Mouse (Mus musculus) mouse trophoblast stem cell (cell line): ENCODE measurements around the gene Trat1.

Source experiments
- in situ Hi-C, 2 experiments: fragments of 300-500 bp; cut with MseI, MboI; formaldehyde crosslinking; loops; 2 replicates in 1 of 2; 3 replicates in 1 of 2; pipeline ENCODE4 v1.15.1; 2025

Gene Trat1

DNA sequence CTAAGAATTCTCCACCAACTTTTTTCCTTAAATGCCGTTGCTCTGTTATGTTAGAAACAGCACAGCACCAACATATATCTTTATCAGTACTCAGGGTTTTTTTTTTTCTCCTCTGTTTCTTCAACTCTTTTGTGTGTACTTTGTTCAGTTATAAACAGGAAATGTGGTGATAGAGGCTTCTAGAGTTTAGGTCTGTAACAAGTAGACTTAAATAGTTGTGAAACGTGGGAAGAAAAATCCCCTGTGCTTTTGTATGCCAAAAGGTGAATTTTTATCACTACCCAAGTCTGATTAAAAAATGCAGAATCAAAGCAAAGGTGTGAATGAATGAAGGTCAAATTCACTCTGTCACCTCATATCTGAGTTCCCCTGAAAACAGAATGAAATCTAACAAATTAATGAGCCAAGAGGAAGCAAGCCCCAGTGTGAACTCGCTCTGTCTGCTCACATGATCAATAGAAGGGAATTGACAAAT is at the start of gene Trat1:
TSS of gene Trat1 (minus strand) at position 51 of the 475 bp plus-strand sequence.
- in situ Hi-C loops = no loop called here

DNA sequence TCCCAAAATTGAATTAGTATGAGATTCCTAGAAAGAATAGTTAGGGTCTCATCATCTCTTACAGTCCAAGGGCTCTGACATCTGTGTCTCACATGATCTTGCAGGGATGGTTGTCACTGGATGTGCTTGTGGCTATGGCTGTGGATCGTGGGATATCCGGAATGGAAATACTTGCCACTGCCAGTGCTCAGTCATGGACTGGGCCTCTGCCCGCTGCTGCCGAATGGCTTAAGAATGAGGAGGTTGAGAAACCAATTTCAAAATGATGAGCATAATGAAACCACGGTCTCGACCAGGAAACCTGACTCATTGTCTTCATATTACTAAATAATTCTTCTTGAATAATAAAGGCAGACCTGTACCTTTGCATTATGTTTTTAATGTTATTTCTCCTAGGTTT is 46.7 kb upstream of the Trat1 start:
- in situ Hi-C loops = no loop called here

DNA sequence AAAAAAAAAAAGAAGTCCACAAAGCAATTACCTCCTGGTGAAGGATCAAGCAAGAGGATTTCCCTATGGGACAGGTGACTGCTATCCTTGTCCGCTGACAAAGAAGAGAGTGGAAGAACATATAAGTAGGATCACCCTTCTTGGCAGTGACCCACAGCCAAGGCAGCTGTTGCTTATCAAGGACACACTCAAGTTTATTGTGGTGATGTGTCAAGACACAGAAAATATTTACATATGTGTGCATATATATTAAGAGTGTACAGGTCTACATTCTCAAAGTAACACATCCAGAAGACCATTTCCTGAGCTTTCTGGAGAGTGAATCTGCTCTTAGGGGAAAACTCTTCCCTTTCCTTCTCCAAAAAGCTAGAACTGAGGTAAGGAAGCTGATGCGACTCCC is 44.9 kb upstream of the Trat1 start, which contains the start of gene Retnlb:
TSS of gene Retnlb (plus strand) at position 162 of the 400 bp plus-strand sequence.
- in situ Hi-C loops = no loop called here

DNA sequence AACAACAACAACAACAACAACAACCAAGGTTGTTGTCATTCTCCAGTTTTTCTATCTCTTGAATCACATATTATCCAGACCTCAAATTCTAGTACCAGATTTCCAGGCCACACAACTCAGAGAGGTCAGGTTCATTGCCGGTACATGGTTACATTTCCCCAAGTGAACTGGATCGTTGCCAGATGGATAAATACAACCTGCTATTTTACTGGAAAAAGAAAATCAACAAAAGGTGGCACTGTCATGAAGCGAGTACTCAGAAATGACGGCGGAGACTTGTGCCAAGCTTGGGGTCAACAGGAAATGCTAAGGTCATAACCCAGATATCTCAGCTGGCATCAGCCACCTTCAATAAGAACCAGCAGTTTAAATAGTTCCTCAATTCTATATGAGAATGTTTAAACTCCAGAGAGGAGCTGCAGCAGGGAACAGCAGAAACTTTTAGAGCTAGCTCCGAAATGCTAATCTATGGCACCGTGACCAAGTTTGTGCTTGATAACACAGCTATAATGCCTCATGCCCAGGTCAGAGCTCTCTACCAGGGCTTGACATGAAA is 40.1 kb upstream of the Trat1 start:
- in situ Hi-C loops = no loop called here

DNA sequence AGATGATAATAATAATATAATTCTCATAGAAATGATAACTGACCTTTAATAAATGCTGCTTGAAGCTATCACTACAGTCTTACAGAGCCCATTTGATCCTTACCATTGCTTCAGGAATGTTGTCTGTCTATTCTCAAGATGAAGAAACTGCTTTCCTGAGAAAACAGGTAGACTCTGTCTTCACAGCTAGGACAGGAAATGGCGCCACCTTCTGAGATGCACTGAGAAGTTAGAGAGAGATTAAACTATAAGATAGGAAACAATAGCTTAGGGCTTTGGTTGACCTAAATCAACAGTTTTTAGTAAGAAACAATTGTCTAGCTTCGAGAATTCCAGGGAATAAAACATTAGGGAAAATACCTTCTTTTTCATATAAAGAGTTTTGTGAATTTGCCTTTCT is 37.6 kb upstream of the Trat1 start:
- in situ Hi-C loops = no loop called here

DNA sequence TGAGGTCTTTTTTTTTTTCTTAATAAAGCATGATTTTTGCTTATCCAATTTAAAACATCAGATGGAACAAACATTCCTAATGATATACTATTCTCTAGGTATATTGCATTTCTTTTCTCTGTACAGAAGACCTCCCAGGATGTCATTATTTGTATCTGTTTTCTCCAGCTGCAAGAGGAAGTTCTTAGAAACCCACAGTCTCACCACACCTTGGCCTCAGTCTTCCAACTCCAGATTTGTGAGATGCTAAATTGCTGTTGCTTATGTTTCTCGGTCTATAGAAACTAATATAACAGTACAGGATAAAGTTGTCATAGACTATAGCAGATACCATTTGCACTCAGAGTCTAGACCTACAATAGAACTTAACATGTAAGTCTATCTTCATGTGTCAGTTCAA is 34.7 kb upstream of the Trat1 start:
- in situ Hi-C loops = no loop called here

DNA sequence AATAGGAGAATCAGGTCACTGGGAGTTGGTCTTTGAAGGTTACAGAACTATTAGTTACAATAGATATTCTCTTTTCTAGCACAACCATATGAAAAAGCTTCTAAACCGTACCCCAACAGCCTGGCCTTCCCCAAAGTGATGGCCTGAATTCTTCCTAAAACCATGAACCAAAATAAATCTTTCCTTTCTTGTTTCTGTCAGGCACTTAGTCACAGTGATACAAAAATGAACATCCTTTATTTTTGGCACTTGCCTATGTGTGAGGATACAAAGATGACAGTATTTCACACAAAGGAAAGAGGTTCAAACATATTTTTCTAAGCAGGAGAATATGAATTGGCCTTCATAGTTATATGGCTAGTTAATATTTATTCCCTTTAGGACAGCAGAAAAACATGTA is 33.6 kb upstream of the Trat1 start:
- in situ Hi-C loops = no loop called here

DNA sequence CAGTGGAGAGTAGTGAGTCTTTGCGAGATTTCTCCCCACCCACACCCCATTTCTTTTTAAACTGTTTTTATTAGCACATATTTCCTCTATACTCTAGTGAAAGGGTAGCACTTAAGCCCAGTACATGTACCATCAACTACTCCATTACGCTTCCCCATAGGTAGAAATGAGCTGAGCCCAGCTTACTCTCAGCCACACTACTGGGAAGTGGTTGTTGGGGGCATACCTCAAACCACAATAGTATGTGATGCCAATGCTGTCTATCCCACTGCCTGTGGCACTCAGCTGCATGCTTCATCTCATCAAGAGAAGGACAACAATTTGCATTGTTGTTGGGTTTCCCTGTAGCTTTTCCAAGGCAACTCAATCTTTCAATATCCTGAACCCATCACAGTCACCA is 29.1 kb upstream of the Trat1 start:
- in situ Hi-C loops = no loop called here

DNA sequence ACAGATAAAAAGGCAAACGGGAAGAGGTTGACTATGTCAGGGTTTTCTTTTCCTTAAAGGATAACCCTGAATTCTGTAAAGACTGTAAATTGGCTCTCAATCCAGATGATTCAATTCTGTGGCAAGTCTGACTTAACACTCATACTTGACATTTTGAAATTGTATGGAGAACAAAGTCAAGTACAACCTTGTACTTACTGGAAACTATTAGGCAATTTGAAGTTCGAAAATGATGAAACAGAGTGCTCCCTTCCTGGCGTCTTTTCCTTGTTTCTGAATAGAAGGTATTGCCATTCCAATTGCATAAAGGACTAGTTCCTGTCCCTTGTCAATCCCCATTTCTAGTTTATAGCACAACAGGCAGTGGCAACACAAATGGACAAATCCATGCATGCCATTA is 27.6 kb upstream of the Trat1 start:
- in situ Hi-C loops = no loop called here

DNA sequence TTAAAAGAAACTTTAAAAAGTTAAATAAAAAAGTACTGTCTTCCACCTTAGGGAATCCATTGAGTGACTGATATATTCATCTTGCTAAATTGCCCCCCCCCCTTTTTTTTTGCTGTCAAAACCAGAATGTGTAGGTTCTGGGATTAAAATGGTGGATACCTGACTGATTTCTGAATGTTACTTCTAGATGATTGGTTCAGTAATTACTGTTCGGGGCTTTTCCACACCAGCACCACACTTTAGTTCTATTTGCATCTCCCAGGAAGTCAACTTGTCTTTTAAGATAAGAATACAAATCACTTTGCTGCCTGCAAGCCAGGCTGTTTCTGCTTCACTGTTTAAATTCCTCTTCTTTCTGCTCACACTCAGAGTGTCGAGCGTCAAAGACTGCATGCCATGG is 26.5 kb upstream of the Trat1 start:
- in situ Hi-C loops = no loop called here

DNA sequence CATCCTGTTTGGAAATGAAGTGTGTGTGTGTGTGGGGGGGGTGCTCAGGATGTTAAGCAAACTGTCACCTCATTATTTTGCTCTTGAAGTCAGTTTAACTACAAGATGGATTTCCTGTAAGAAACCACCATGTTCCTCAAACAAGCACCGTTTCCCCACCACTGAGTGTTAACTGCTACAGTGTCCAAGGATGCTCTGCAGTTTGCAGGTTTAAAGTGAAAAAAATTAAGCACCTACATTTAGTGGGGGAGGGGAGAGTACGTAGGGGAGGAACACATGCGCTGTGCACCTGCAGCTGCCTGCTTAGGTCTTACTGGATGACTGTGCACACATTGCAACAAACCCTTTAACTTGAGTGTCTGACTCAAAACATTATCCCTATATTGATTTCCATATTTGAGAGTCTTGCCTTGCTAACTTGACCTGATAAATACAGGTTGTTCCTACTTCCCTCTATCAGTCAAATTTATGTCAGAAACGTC is 16.9 kb upstream of the Trat1 start:
- in situ Hi-C loops = no loop called here

DNA sequence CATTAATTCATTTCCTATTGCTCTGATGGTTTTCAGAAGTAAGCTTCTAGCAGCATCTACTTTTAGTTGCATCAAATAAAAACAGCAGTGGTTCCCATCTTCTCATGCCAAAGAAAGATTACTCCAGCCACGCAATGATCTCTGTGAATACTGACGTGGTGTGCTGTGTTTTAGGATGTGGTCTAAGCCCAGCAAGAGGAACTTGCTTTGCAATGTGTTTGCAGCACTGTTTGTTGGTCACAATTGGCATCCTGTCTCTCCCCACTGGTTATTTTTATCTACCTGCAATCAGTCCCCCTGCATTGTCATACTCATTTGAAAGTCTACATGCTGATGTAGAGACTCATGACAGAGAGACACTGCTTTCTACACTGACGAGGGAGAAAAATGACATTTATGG is 14.4 kb upstream of the Trat1 start:
- in situ Hi-C loops = no loop called here

DNA sequence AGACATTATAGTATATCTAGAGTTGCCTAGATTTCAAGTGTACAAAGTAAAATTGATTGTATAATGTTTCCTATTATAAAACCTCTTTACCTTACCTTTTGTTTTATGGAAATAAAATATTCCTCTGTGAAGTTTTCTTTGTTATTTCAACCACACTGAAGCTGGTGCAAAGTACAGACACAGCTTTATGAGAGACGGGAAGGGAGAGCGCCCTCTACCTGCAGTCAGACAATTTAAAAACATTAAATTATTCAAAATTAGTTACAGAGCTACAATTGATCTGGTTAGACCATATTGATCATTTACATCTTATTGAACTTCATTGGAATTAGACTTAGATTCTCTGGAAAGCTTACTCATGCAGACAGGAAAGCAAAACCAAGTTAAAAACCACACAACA is 5.4 kb upstream of the Trat1 start:
- in situ Hi-C loops = no loop called here

DNA sequence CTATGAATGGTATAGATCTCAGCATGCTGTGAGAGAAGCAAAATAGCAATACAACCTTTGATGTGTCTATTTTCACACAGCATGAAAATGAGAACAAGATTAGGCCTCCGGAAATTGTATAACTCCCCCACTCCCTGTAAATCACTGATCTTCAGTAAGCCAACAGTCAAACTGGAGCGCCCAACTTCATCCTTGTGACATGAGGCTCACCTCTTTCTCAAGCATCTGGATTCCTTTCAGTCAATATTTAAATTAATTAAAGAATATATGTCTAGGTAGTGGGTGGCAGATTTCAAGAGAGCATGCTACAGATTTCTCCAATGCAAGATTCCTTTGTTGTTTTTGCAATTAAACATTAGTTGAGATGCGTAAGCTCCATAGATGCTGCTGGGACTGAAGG is 2.6 kb downstream of the Trat1 start:
- in situ Hi-C loops = no loop called here

DNA sequence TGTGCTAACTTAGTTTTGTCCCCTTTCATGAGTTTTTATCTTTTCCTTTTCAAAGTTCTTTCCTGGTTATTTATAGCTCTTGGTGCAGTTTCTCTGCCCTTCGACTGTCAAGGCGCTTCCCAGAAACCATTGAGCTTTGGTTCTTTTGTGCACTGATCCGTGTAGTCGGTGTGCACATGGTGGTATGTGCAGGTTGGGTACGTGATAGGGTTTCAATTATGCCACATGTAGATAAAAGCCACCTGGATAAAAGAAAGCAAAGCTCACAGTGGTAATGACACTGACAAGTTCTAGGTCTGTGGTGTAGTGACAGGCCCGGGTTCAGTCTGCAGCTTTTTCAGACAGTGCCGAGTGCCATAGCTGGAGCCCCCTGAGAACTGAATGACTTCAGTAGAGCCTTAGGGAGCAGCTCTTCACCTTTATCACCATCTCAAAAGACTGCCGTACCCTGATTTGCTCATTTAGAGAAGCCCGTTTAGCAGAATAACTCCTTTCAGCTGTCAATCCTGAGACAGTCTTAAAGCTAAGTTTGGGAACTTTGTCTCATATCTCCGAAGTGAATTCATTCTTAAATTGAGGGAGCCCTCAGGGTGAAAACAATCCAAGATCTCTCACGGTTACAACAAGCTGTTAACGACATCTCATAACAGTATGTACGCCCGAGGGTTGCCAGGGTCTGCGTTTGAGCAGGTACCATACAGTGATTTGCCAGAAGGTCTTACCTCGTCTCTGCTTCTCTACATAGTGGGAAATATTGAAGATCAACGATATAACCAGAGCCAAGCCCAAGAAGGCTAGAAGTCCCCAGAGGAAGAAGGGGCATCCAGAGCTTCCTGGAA is 11.0 kb downstream of the Trat1 start:
- in situ Hi-C loops = no loop called here

DNA sequence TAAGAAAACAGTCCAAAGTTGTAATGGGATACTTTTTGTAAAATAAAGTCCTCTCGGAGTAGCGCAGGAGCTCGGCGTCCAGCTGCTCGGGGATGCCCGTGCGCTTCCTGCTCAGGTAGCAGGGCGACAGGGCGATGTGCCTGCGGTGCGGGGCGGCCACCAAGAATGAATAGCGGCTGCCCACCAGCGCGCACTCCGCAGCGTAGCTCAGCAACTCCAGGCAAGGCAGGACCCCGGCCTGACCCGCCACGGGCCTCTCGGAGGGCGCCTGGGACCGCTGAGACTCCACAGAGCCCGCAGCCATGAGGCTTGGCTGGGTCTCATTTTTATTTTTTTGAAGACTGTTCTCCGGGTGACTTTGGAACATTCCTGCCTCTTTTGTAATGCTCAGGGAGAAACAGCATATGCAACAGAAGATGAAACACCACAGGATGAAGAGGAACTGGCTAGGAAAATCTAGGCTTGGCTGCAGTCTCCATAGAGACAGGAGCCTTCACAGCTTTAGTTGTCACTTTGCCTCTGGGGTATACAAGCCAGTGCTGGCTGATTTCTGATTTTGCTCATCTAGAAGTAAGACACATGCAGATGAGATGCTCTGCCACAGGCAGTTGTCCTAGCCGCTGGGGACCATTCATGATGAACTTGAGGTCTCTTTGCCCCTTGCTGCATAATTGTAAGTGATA is 21.5 kb downstream of the Trat1 start:
- in situ Hi-C loops = no loop called here

DNA sequence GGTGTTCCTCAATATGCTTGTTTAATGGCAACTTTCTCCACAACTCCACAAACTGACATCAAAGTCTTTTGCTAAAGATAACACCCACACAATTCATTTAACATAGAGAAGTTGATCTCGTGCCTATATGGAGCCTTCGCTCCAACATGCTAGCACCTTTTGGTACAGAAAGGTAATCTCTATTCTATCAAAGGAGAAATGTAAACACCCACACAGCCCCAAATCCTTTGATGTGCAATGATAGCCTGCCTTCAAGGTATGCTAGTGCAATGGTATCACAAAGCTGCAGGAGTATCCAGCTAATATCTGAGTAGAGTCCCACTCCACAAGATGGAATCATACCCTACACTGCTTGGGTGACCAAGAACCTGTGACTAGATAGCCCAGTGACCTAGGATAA is 26.4 kb downstream of the Trat1 start:
- in situ Hi-C loops = no loop called here

DNA sequence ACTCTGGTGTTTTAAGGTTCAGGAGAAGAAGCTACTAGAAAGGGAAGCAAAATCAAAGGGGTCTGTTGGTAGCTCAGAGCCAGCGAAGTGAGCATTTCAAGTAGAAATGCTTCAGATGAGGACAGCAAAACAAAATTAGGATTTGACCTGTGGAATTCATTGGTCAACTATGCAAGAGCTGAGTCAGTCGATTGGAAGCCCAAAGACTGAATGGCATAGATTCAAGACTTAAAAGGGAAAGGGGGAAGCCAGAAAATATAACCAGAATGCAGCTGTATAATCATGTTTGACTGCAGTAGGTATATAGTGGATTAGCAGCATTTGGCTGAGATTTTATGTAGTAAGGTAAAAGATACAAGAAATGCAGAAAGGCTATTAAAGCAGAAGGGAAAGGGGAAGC is 26.8 kb downstream of the Trat1 start:
- in situ Hi-C loops = no loop called here

DNA sequence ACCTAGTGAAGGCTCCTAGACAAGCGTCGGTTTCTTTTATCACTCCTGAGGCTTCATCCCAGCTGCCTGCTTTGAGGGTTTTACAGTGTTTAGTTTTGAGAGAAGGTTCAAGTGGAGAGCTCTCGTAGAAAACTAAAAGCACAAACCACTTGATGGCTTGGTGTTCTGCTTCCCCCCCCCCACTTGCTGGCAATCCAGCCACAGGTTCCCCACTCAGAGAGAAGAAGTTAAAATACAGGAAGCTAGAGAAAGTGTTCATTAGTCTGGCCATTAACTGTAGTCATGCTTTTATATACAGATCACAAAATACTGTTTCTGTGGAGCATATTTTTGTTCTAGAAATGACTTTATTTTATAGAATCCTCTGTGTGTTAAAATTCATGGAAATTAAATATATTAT is 30.3 kb downstream of the Trat1 start:
- in situ Hi-C loops = no loop called here

DNA sequence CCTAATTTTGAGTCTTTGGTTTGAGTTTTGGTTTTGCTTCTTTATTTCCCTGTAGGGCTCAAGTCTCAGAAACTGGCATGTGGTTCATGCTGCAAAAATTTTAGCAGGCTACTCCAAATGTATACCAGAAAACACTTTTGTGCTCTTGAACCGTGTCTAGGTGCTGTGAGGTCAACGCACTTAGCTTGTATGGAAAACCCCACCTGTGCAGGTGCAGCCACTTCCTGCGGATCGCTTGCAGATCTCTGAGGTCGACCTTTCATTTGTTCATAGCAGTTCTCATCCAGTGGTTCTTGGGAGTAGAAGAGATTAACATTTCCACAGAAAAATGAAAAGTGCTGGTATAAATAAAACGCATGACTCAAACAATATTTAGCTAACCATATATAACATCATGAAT is 31.8 kb downstream of the Trat1 start:
- in situ Hi-C loops = no loop called here

DNA sequence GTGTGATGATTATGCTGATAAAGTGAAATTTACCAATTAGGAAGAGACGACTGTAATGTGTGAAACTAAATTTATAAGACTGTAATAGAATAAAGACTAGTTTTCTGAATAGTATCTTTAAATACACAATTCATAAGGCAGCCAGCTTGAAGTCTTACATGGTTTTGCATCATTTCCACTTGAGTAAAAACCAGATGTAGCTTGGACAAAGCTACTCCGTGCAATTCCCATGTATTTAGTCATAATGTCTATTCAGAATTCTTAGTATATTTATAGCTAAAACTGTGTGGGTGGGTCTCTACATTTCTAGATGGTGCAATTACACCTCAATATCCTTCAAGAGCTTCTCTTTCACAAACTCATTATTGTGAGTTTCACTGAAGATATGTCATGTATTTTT is 33.4 kb downstream of the Trat1 start:
- in situ Hi-C loops = no loop called here

DNA sequence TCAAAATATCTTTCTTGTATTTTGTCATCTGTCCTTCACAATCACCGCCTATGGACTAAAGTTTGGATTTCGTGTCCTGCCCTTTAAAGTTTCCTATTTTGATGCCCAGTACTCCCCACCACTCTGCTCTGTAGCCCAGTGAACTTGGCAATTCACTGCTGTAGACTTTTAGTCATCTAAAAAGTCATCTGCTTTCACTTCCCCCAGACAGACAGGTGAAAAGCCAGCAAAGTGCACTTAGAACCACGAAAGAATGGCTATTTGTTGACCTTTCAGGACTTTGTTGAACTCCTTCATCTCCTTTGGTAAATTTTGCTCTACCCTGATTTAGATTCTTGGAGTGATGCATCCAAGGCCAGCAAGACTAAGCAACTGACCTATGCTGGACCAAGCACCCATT is 34.9 kb downstream of the Trat1 start:
- in situ Hi-C loops = no loop called here

DNA sequence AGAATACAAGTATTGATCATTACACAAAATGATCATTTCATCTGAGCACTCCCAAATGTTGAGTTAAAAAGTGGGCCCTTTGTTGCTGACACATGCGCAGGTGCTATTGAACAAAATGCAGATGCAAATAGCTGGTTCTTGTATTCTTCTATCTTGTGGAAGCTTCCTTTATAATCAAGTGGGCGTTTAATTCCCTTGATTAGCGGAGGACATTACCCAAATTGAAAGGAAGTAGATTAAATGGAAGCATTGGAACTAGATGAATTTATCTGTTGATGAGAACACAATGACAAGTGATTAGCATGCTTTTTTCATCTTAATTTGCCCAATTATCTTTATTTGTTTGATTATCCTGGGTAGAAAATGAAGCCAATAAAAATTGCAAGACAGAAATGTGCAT is 51.6 kb downstream of the Trat1 start:
- in situ Hi-C loops = no loop called here
